Mouse (Mus musculus) kidney, postnatal 0 days (tissue): ENCODE data around the gene Ank2. TPM values are rescaled to one million over a fixed set of nuclear protein-coding genes. Genes with fewer than 3 reads are reported as not detected.

Source experiments
- ATAC-seq: fragments of 200-750 bp; cut with Nextera tagmentation; replicated peaks from 2 replicates; pipeline ENCODE4 v1.8.0; 2017; ENCODE audit warnings: low read depth, moderate number of reproducible peaks, moderate TSS enrichment, moderate library complexity; ENCODE audit not compliant: low FRiP score
- DNase-seq: peaks from one replicate; pipeline ENCODE4 v3.0.0-alpha.2; 2016; ENCODE audit warnings: low spot score
- H3K27ac ChIP-seq: fragments of 300-500 bp; sonication (generic); 2 replicates; pipeline ENCODE4 v1.5.1; 2014; ENCODE audit warnings: mild to moderate bottlenecking
- H3K27me3 ChIP-seq: fragments of 300-500 bp; sonication (generic); 2 replicates; pipeline ENCODE4 v1.6.1; 2014; ENCODE audit warnings: low read length, mixed read lengths; ENCODE audit not compliant: insufficient read depth
- H3K36me3 ChIP-seq: fragments of 300-500 bp; sonication (generic); 2 replicates; pipeline ENCODE4 v1.6.1; 2014; ENCODE audit warnings: low read length, mixed read lengths; ENCODE audit not compliant: insufficient read depth
- H3K4me1 ChIP-seq: fragments of 300-500 bp; sonication (generic); replicated peaks from 2 replicates; pipeline ENCODE4 v1.6.1; 2014; ENCODE audit warnings: antibody characterized with exemption, low read length, mixed read lengths; ENCODE audit not compliant: insufficient read depth
- H3K4me2 ChIP-seq: fragments of 300-500 bp; sonication (generic); 2 replicates; pipeline ENCODE4 v1.6.1; 2014; ENCODE audit warnings: mild to moderate bottlenecking, low read length, moderate library complexity, mixed read lengths
- H3K4me3 ChIP-seq: fragments of 300-500 bp; sonication (generic); replicated peaks from 2 replicates; pipeline ENCODE4 v1.5.1; 2014; ENCODE audit warnings: low read depth, low read length
- H3K9ac ChIP-seq: fragments of 300-500 bp; sonication (generic); 2 replicates; pipeline ENCODE4 v1.6.1; 2014; ENCODE audit warnings: low read depth, low read length
- H3K9me3 ChIP-seq: fragments of 300-500 bp; sonication (generic); replicated peaks from 2 replicates; pipeline ENCODE4 v1.6.1; 2016; ENCODE audit warnings: low read length, inconsistent platforms, mixed read lengths
- CTCF ChIP-seq: IDR thresholded peaks from 2 replicates; pipeline ENCODE4 v1.5.1; 2016; ENCODE audit warnings: antibody characterized with exemption, low read depth, mild to moderate bottlenecking, moderate library complexity
- WGBS: fragments of 180-500 bp; shearing (Covaris S2); extraction: QIAGEN DNeasy Blood & Tissue Kit; methylation state at CpG from one replicate; pipeline ENCODE4 v1.1.7; 2014; 5-methylcytosine and 5-hydroxymethylcytosine counted together
- polyA plus RNA-seq: library from polyadenylated mRNA; unstranded; fragments of >200 nt; fragmentation: Nextera tagmentation; extraction: Ambion mirVana; gene quantifications from 2 replicates; pipeline ENCODE4 v1.2.1, GENCODE M21; 2015

Ank2 gene
- polyA plus RNA-seq, 1 experiment from 2014 or later, result 4.1 TPM

DNA sequence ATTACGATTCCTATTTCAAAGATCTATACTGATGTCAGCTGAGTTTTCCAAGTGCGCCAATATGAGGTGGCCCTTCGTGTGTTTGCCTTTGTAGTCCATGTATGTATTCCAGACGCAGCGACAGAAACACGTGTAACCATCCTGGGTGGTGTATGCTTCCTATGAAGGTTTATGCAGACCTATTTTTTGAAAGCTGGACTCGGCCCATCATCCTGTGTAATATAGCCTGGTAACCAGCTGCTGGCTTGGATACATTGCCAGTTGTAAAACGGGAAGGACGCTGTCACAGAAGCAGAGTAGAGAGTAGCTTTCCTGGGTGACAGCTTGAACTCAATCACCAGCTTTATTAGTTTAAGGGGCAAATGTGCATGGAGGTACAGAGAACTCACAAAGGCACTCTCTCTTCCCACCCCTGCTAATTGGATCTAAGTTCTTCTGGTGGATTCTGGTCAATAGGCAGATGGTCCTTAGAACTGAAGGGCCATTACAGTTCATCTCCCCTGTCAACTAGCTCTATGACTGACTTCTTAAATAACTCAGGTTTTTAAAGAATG is 300.0 kb downstream of the Ank2 start:
- no peak for TF ChIP-seq CTCF
- no peak for ATAC-seq
- Histone ChIP-seq H3K4me1 (no peaks in the 10 kb centered on the region), H3K4me2 (no peak overlapping the region), H3K4me3 (no peak overlapping the region), H3K36me3 (no peaks in the 10 kb centered on the region), H3K27me3 (no peaks in the 10 kb centered on the region), H3K9me3 (no peaks in the 10 kb centered on the region), H3K9ac (no peak overlapping the region), H3K27ac (no peak overlapping the region)
- DNase-seq, result no peak
- WGBS, result 79% methylated on average over 9 of the region's 9 CpGs

DNA sequence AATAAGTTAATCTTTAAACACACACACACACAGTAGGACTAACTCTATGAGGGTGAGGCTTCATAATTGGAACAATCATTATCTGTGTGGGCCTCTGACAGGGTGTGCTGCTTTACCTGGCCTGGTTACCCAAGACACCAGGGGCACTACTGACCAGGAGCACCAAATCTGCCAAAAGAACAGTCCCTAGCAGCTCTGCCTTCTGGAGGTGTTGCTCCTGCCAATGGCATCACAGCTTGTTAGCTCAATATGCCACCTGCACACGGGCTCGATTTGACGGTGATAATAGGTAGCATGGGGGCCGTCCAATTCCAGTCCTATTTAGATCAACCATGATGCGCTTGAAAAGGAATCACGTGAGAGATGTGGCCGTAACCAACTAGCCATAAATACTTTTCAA is 300.5 kb downstream of the Ank2 start:
- ATAC-seq (no peak), DNase-seq (no peak)
- Histone ChIP-seq H3K9ac (no peak overlapping the region), H3K9me3 (no peaks in the 10 kb centered on the region), H3K27me3 (no peaks in the 10 kb centered on the region), H3K4me1 (no peaks in the 10 kb centered on the region), H3K4me2 (no peak overlapping the region), H3K4me3 (no peak overlapping the region), H3K36me3 (no peaks in the 10 kb centered on the region), H3K27ac (no peak overlapping the region)
- no peak for TF ChIP-seq CTCF
- 89% methylated on average over 7 of the region's 7 CpGs for WGBS

DNA sequence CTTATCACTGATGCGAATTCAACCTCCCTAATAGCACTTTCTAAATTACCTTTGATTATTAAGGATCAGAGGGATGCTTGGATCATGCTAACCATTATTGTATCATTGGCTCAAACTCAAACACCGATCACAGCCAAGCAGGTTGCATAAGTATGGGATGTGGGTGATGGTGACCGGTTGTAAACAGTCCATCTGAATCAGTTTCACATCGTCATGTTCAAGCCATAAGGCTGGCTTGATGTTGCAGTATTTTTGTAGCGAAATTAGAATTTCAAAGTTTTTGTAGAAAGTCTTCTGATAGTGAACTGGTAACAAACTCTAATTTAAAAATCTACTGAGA is 310.4 kb downstream of the Ank2 start:
- H3K9ac ChIP-seq, result no peak overlapping the region
- no peaks in the 10 kb centered on the region for H3K27me3 ChIP-seq
- H3K9me3 ChIP-seq, result no peaks in the 10 kb centered on the region
- H3K4me1 ChIP-seq, result no peaks in the 10 kb centered on the region
- no peak for DNase-seq
- no peak overlapping the region for H3K4me3 ChIP-seq
- 90% methylated on average over 5 of the region's 5 CpGs for WGBS
- H3K4me2 ChIP-seq, result no peak overlapping the region
- no peak for TF ChIP-seq CTCF
- no peaks in the 10 kb centered on the region for H3K36me3 ChIP-seq
- no peak for ATAC-seq
- H3K27ac ChIP-seq, result no peak overlapping the region

- Histone ChIP-seq H3K27me3 (no peaks in the 10 kb centered on the region), H3K9me3 (no peaks in the 10 kb centered on the region), H3K27ac (no peak overlapping the region), H3K4me1 (no peaks in the 10 kb centered on the region), H3K4me2 (no peak overlapping the region), H3K9ac (no peak overlapping the region), H3K4me3 (no peak overlapping the region), H3K36me3 (no peaks in the 10 kb centered on the region)
- no peak for TF ChIP-seq CTCF
- WGBS, result 88% methylated on average over 5 of the region's 5 CpGs
- no peak for ATAC-seq
- DNase-seq, result no peak
Measured at GRCm38 (mm10) chr3:127188086-127188788, 310.9 kb downstream of the Ank2 start.

DNA sequence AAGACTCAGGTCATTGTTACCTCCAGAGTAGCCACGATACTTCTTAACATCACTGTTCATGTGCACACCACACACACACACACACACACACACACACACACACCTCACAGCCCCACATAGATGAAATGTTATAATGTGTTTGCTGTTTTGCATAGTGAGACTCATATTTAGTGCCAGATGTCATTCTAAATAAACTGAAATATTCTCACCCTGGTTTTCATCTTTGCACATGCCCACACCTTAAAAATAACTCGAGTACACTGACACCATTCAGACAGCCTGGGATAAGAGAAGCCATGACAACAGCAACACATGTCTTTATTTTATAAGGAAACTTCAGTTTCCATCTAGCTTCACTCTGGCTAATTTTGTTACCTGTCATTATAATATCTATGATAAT is 312.1 kb downstream of the Ank2 start:
- ATAC-seq (no peak), DNase-seq (no peak)
- Histone ChIP-seq H3K9me3 (no peaks in the 10 kb centered on the region), H3K4me2 (no peak overlapping the region), H3K36me3 (no peaks in the 10 kb centered on the region), H3K27me3 (no peaks in the 10 kb centered on the region), H3K4me3 (no peak overlapping the region), H3K27ac (no peak overlapping the region), H3K4me1 (no peaks in the 10 kb centered on the region), H3K9ac (no peak overlapping the region)
- WGBS, result 86% methylated on average over 2 of the region's 2 CpGs
- no peak for TF ChIP-seq CTCF

DNA sequence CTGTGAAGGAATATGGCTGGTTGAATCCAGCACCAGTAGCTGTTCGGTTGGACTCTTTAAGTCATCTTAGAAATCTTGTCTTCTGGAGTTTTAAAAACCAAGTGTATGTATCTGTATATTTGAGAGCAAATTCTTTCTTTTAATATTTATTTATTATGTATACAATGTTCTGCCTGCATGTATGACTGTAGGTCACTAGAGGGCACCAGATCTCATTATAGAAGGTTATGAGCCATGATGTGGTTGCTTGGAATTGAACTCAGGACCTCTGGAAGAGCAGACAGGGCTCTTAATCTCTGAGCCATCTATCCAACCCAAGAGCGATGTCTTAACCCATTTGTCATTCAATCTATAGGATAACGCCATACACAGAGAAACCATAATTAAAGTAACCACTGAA is 312.9 kb downstream of the Ank2 start:
- TF ChIP-seq CTCF, result peak; percentile 41; the same call in 1 of the 2 replicates
- H3K4me3 ChIP-seq, result no peak overlapping the region
- H3K9me3 ChIP-seq, result no peaks in the 10 kb centered on the region
- H3K27ac ChIP-seq, result no peak overlapping the region
- no peaks in the 10 kb centered on the region for H3K27me3 ChIP-seq
- WGBS, result 96% methylated on average over 3 of the region's 3 CpGs
- H3K4me2 ChIP-seq, result no peak overlapping the region
- no peaks in the 10 kb centered on the region for H3K36me3 ChIP-seq
- H3K4me1 ChIP-seq, result no peaks in the 10 kb centered on the region
- ATAC-seq (no peak), DNase-seq (no peak)
- no peak overlapping the region for H3K9ac ChIP-seq
